Mouse (Mus musculus) liver, embryonic 13.5 days (tissue): ENCODE data around the gene Tulp4. TPM values are rescaled to one million over a fixed set of nuclear protein-coding genes. Genes with fewer than 3 reads are reported as not detected.

Source experiments
- ATAC-seq: fragments of 200-750 bp; cut with Nextera tagmentation; 2 replicates; pipeline ENCODE4 v1.8.0; 2017; ENCODE audit warnings: low read depth, mild to moderate bottlenecking, moderate number of reproducible peaks, moderate library complexity
- DNase-seq: peaks from one replicate; pipeline ENCODE4 v3.0.0; 2022
- H3K27ac ChIP-seq: fragments of 300-500 bp; sonication (generic); 2 replicates; pipeline ENCODE4 v1.5.1; 2015; ENCODE audit warnings: moderate library complexity, mild to moderate bottlenecking, inconsistent platforms
- H3K27me3 ChIP-seq: fragments of 300-500 bp; sonication (generic); 2 replicates; pipeline ENCODE4 v1.6.1; 2015; ENCODE audit warnings: mild to moderate bottlenecking, inconsistent platforms
- H3K36me3 ChIP-seq: fragments of 300-500 bp; sonication (generic); 2 replicates; pipeline ENCODE4 v1.6.1; 2015; ENCODE audit warnings: mild to moderate bottlenecking, inconsistent platforms
- H3K4me1 ChIP-seq: fragments of 300-500 bp; sonication (generic); replicated peaks from 2 replicates; pipeline ENCODE4 v1.6.1; 2015; ENCODE audit warnings: inconsistent platforms
- H3K4me2 ChIP-seq: fragments of 300-500 bp; sonication (generic); 2 replicates; pipeline ENCODE4 v1.6.1; 2015; ENCODE audit warnings: inconsistent platforms, mild to moderate bottlenecking, moderate library complexity
- H3K4me3 ChIP-seq: fragments of 300-500 bp; sonication (generic); replicated peaks from 2 replicates; pipeline ENCODE4 v1.5.1; 2015; ENCODE audit warnings: mild to moderate bottlenecking, inconsistent platforms
- H3K9ac ChIP-seq: fragments of 300-500 bp; sonication (generic); 2 replicates; pipeline ENCODE4 v1.6.1; 2015; ENCODE audit warnings: mild to moderate bottlenecking, inconsistent platforms
- H3K9me3 ChIP-seq: fragments of 300-500 bp; sonication (generic); replicated peaks from 2 replicates; pipeline ENCODE4 v1.6.1; 2016; ENCODE audit warnings: inconsistent platforms
- WGBS: fragments of 180-500 bp; shearing (Covaris S2); methylation state at CpG from one replicate; pipeline ENCODE4 v1.1.7; 2015; ENCODE audit not compliant: insufficient replicate concordance; 5-methylcytosine and 5-hydroxymethylcytosine counted together
- polyA plus RNA-seq: library from polyadenylated mRNA; unstranded; fragments of >200 nt; fragmentation: Nextera tagmentation; extraction: Ambion mirVana; gene quantifications from 2 replicates; pipeline ENCODE4 v1.2.1, GENCODE M21; 2015

Tulp4 gene
- polyA plus RNA-seq, 1 experiment from 2014 or later, result 40.1 TPM

DNA sequence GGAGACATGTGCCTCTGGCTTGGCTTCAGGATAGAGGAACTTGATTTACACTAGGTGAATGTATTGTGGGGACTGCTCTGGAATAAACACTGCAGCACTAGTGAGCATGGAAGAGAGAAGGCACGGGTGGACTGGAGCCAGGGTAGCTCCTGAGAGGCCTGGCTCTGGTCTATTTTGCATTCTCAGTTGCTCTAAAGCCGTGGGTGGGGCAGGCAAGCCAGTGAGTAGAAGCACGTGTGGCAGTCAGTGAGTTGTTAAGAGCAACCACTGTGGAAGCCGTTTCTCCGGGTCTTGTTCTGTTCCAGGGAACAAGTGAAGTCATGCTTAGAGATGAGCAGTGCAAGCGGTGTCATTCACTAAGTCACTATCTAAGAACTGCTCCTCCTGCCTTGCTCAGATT lies 86.0 kb downstream of the Tulp4 start:
- ATAC-seq (no peak), DNase-seq (no peak)
- H3K27ac ChIP-seq, result no peak overlapping the region
- no peaks in the 10 kb centered on the region for H3K4me1 ChIP-seq
- no peak overlapping the region for H3K4me3 ChIP-seq
- H3K9ac ChIP-seq, result no peak overlapping the region
- H3K9me3 ChIP-seq, result no peaks in the 10 kb centered on the region
- no peak overlapping the region for H3K4me2 ChIP-seq
- no peaks in the 10 kb centered on the region for H3K27me3 ChIP-seq
- H3K36me3 ChIP-seq, result no peaks in the 10 kb centered on the region
- WGBS, result 61% methylated on average over 6 of the region's 6 CpGs

DNA sequence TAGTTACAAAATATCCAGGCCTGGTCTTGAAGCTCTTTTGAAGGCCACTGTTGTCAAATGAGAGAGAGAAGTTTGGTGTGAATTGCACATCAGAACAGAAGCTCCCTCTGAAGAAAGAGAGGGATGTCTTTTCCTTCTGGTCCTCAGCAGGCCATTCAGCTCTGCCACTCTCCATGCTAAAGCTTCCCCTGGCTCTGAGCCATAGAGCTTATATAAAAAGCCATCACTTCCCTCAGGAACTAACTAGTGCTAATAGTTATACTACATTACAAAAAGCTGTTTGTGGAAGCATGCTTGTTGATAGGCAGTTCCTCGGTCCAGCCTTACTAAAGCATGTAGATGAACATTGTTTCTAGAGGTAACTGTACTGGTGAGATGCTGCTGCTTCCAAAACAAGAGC lies 89.2 kb downstream of the Tulp4 start:
- Histone ChIP-seq H3K4me1 (no peaks in the 10 kb centered on the region), H3K27me3 (no peaks in the 10 kb centered on the region), H3K27ac (no peak overlapping the region), H3K4me2 (no peak overlapping the region), H3K36me3 (0 out of 2 replicates have a peak, but pooled peaks cover 4% of the 10 kb centered on the region), H3K9ac (no peak overlapping the region), H3K9me3 (no peaks in the 10 kb centered on the region), H3K4me3 (no peak overlapping the region)
- WGBS, result 68% methylated on average over 1 of the region's 1 CpGs
- DNase-seq, result no peak
- ATAC-seq, result no peak

DNA sequence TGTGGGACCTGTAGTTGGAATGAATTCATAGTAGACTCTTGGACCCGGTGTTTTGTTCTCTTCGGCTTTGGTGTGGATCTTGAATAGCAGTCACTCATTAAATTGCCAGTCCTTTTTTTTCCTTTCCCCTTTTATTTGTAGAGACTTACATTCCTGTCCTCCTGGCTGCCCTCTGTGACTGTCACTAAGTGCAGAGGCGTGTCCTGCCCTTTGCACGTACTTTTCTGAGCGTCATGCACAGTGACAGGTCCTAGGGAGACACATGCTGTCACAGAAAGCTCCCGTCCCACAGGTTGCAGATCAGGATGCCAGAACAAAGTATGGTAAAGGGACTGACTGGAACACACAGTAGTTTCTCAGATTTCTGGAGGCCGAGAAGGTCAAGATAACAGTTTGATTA lies 91.3 kb downstream of the Tulp4 start:
- Histone ChIP-seq H3K4me3 (no peak overlapping the region), H3K27me3 (no peaks in the 10 kb centered on the region), H3K9ac (no peak overlapping the region), H3K36me3 (0 out of 2 replicates have a peak, but pooled peaks cover 4% of the 10 kb centered on the region), H3K9me3 (no peaks in the 10 kb centered on the region), H3K27ac (no peak overlapping the region), H3K4me2 (no peak overlapping the region), H3K4me1 (no peaks in the 10 kb centered on the region)
- DNase-seq (no peak), ATAC-seq (no peak)
- 58% methylated on average over 7 of the region's 7 CpGs for WGBS

DNA sequence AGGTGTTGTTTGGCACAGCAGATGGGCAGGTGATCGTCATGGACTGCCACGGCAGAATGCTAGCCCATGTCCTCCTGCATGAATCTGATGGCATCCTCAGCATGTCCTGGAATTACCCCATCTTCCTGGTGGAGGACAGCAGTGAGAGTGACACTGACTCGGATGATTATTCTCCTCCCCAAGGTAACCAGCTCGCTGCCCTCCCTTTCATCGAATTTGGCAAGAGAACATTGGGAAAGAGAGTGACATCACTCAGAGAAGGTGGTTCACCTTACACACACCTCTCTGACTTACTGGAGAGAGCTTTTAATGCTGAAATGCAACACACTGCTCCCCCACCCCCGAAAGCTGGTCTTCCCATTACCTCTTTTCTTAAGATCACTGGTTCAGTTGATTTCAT lies 92.4 kb downstream of the Tulp4 start:
- no peak for DNase-seq

DNA sequence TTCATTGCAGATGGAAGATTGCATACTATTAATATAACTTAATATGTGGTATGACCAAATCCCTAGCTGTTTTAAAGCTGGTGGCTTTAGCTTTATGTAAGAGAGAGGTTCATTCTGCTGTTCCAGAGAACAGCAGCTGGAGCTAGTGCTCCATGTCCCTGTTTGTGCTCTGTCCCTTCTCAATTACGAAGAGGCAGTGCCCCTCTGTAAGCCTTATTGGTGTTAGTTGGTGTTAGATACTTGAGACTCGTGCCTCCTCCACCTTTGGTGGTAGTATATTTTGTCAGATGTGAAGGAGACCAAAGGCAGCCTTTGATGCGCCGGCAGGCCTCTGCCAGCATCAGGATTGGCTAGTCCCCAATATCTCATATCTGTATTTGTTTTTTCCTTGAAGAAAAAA lies 92.9 kb downstream of the Tulp4 start:
- Histone ChIP-seq H3K9ac (no peak overlapping the region), H3K36me3 (0 out of 2 replicates have a peak, but pooled peaks cover 4% of the 10 kb centered on the region), H3K27me3 (no peaks in the 10 kb centered on the region), H3K9me3 (no peaks in the 10 kb centered on the region), H3K27ac (no peak overlapping the region), H3K4me2 (no peak overlapping the region), H3K4me1 (no peaks in the 10 kb centered on the region), H3K4me3 (no peak overlapping the region)
- ATAC-seq (no peak), DNase-seq (no peak)
- WGBS, result 41% methylated on average over 4 of the region's 4 CpGs

More for the DNA sequence above, 92.4 kb downstream of the Tulp4 start:
- Histone ChIP-seq H3K4me3 (no peak overlapping the region), H3K27ac (no peak overlapping the region), H3K4me2 (no peak overlapping the region), H3K9me3 (no peaks in the 10 kb centered on the region), H3K9ac (no peak overlapping the region), H3K36me3 (0 out of 2 replicates have a peak, but pooled peaks cover 4% of the 10 kb centered on the region), H3K27me3 (no peaks in the 10 kb centered on the region), H3K4me1 (no peaks in the 10 kb centered on the region)
- WGBS, result 70% methylated on average over 6 of the region's 6 CpGs
- no peak for ATAC-seq

DNA sequence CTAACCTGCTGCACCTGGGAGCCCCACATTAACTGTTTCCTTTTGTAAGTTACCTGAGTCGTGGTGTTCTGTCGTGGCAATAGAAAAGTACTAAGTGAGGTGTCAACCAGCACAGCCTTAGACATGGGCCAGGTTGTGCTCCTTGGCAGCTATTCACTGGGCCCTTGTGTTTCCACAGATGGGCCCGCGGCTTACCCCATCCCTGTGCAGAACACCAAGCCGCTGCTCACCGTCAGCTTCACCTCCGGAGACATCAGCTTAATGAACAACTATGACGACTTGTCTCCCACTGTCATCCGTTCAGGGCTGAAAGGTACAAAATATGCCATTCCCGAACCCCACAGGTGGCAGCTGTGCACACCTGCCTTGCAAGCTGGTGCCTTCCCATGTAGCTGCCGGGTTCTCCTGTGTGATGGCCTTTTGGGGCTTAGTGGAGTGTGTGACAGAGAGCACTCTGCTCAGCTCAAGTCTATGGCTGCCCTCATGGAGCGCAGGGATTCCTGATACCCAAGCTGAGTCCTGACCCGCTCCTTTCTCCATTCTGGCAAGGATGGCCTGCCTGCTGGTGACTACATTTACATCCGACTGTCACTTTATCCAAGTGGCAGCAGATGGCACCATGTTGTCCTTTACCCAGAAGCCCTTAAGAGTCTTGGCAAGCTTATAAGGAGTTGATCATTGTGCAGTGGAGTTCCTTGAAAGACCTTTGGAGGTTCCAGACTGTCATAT lies 95.4 kb downstream of the Tulp4 start:
- Histone ChIP-seq H3K27me3 (no peaks in the 10 kb centered on the region), H3K4me2 (no peak overlapping the region), H3K36me3 (0 out of 2 replicates have a peak, but pooled peaks cover 4% of the 10 kb centered on the region), H3K4me1 (no peaks in the 10 kb centered on the region), H3K4me3 (no peak overlapping the region), H3K9ac (no peak overlapping the region), H3K9me3 (no peaks in the 10 kb centered on the region), H3K27ac (no peak overlapping the region)
- no peak for ATAC-seq
- 80% methylated on average over 14 of the region's 14 CpGs for WGBS
- DNase-seq, result no peak

DNA sequence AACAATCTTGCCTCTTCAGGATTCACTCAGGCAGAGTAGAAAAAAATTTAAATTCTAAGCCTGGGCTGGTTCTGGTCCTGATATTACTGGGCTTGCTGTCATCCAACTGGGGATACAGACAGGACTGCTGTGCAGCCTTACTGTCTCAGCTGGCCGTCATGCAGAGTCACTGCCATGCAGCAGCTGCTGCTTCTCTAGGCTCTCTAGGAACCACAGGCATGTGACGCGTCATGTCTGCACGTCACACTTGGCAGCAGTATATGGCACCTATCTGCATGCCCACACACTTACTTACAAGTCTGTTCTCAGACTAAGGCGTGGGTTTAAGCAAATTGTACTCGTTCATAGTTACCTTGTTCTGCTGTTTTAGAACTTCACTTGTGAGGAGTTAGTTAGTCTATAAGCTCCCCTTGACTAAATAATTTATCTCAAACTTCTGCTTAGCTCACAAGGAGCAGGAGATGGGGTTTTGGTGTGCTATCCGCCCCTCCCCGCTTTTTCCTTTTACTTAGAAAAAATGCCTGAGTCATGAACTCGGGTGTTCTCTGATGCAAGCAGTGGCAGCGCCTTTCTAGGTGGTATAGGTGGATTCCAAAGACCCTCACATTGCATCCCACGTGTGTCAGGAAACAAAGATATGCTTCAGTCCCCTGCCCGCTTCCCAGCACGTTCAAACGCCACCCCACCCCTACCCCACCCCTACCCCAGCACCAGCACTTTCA lies 96.3 kb downstream of the Tulp4 start:
- H3K27me3 ChIP-seq, result no peaks in the 10 kb centered on the region
- H3K4me3 ChIP-seq, result no peak overlapping the region
- no peak for ATAC-seq
- no peak for DNase-seq
- no peak overlapping the region for H3K4me2 ChIP-seq
- H3K9me3 ChIP-seq, result no peaks in the 10 kb centered on the region
- H3K4me1 ChIP-seq, result no peaks in the 10 kb centered on the region
- no peak overlapping the region for H3K9ac ChIP-seq
- 0 out of 2 replicates have a peak, but pooled peaks cover 4% of the 10 kb centered on the region for H3K36me3 ChIP-seq
- H3K27ac ChIP-seq, result no peak overlapping the region
- 55% methylated on average over 14 of the region's 14 CpGs for WGBS

DNA sequence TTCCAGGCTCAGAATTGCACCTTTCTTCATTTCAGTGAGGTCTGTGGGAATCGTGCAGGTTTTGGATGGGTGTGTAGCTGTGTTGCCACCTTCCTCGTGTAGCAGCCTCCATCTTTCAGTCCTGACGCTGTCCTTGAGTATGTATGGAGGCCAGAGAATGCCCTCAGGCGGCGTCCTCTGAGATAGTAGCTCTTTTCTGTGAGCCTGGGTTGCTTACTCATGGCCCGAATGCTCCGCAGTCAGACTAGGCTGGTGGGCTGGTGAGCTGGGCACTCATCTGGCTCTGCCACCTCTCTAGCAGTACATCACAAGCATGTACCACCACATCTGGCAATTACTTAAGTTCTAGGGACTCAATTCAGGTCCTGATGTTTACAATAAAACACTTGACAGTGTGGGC lies 96.9 kb downstream of the Tulp4 start:
- 69% methylated on average over 7 of the region's 7 CpGs for WGBS
- Histone ChIP-seq H3K9ac (no peak overlapping the region), H3K4me3 (no peak overlapping the region), H3K27me3 (no peaks in the 10 kb centered on the region), H3K4me2 (no peak overlapping the region), H3K27ac (no peak overlapping the region), H3K9me3 (no peaks in the 10 kb centered on the region), H3K36me3 (0 out of 2 replicates have a peak, but pooled peaks cover 4% of the 10 kb centered on the region), H3K4me1 (no peaks in the 10 kb centered on the region)
- ATAC-seq, result no peak
- no peak for DNase-seq

DNA sequence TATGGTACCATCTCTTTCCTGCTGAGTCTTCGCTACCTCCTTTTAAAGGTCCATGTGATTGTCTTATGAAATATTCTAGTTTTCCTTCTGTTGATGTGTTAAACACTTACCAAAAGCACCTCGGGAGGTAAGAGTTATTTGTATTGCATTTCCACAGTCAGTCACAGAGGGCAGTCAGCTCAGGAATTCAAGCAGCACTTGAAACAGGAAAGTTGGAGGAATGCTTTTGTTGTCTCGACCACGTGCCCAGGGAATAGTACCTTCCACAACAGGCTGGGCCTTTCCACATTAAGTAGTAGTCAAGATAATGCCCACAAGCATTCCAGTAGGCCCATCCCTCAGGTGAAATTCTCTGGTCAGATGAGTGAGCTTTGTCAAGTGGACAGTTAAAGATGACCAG lies 97.6 kb downstream of the Tulp4 start:
- WGBS, result 33% methylated on average over 4 of the region's 4 CpGs
- no peak for DNase-seq
- 0 out of 2 replicates have a peak, but pooled peaks cover 1% of the 10 kb centered on the region for H3K36me3 ChIP-seq

DNA sequence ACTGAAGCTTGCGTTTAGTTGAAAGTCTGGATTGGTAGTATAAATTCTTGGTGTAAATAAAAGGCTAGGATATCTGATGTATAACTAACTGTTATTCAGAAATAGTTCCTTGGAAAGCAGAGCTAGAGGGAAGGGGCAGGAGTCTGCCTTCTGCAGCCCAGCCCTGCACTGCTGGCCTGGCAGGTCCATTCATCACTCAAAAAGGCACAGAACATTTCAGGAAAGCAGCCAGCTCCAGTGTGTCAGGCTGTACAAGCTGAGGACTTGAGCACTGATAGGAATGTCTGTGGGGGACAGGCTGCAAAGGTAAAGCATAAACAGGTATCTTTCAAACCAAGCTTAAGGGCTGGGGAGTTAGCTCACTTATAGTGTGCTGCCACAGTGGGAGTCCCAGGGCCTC lies 105.5 kb downstream of the Tulp4 start:
- ATAC-seq, result no peak
- 65% methylated on average over 1 of the region's 1 CpGs for WGBS
- H3K27ac ChIP-seq, result no peak overlapping the region

More for the DNA sequence above, 97.6 kb downstream of the Tulp4 start:
- H3K27ac ChIP-seq, result no peak overlapping the region
- no peak overlapping the region for H3K9ac ChIP-seq
- ATAC-seq, result no peak
- H3K4me1 ChIP-seq, result no peaks in the 10 kb centered on the region
- H3K9me3 ChIP-seq, result no peaks in the 10 kb centered on the region
- H3K27me3 ChIP-seq, result no peaks in the 10 kb centered on the region
- H3K4me2 ChIP-seq, result no peak overlapping the region
- H3K4me3 ChIP-seq, result no peak overlapping the region

DNA sequence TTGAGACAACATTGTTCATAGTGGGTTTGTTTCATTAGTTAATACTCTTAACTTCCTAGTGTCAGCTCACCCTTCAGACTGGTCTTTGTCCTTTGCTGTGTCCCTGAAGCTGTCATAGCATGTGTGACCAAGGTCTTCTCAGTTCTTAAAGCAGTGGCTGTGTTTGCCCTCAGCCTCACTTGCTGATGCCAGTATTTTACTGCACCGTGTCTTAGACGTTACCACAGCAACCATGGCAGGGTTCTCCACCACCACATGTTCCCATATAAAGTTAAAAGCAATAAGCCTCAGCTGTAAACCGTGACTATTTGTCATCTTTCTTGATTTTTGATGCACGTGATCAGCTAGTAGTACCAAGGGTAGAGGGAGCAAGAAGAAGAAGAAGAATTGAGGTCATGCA lies 109.4 kb downstream of the Tulp4 start:
- Histone ChIP-seq H3K9me3 (no peaks in the 10 kb centered on the region), H3K36me3 (no peaks in the 10 kb centered on the region), H3K4me1 (no peaks in the 10 kb centered on the region), H3K4me3 (no peak overlapping the region), H3K9ac (no peak overlapping the region), H3K27me3 (no peaks in the 10 kb centered on the region), H3K4me2 (no peak overlapping the region), H3K27ac (no peak overlapping the region)
- ATAC-seq (no peak), DNase-seq (no peak)
- WGBS, result 56% methylated on average over 4 of the region's 4 CpGs

More for the DNA sequence above, 105.5 kb downstream of the Tulp4 start:
- no peak overlapping the region for H3K9ac ChIP-seq
- H3K4me2 ChIP-seq, result no peak overlapping the region
- DNase-seq, result no peak
- no peaks in the 10 kb centered on the region for H3K27me3 ChIP-seq
- H3K36me3 ChIP-seq, result no peaks in the 10 kb centered on the region
- no peaks in the 10 kb centered on the region for H3K9me3 ChIP-seq
- H3K4me1 ChIP-seq, result no peaks in the 10 kb centered on the region
- no peak overlapping the region for H3K4me3 ChIP-seq
